Mouse (Mus musculus) forebrain, embryonic 11.5 days (tissue): Measurements from ENCODE around the gene Pi4k2a. TPM values are rescaled to one million over a fixed set of nuclear protein-coding genes. Genes with fewer than 3 reads are reported as not detected.

Experiments
- ATAC-seq: fragments of 200-750 bp; cut with Nextera tagmentation; replicated peaks from 2 replicates; pipeline ENCODE4 v1.8.0; 2017; ENCODE audit warnings: moderate TSS enrichment; ENCODE audit not compliant: low FRiP score
- DNase-seq: peaks from one replicate; pipeline ENCODE4 v3.0.0-alpha.2; 2017; ENCODE audit warnings: low spot score
- H3K27ac ChIP-seq: fragments of 300-500 bp; sonication (generic); 2 replicates; pipeline ENCODE4 v1.5.1; 2014; ENCODE audit warnings: low read depth, low read length
- H3K27me3 ChIP-seq: fragments of 300-500 bp; sonication (generic); 2 replicates; pipeline ENCODE4 v1.6.1; 2014; ENCODE audit warnings: mild to moderate bottlenecking, low read length, mixed read lengths; ENCODE audit not compliant: control insufficient read depth, insufficient read depth
- H3K36me3 ChIP-seq: fragments of 300-500 bp; sonication (generic); 2 replicates; pipeline ENCODE4 v1.6.1; 2014; ENCODE audit warnings: mild to moderate bottlenecking, low read length, moderate library complexity, mixed read lengths; ENCODE audit not compliant: control insufficient read depth, insufficient read depth
- H3K4me1 ChIP-seq: fragments of 300-500 bp; sonication (generic); replicated peaks from 2 replicates; pipeline ENCODE4 v1.6.1; 2014; ENCODE audit warnings: low read length, mixed read lengths; ENCODE audit not compliant: control insufficient read depth, insufficient read depth
- H3K4me2 ChIP-seq: fragments of 300-500 bp; sonication (generic); 2 replicates; pipeline ENCODE4 v1.6.1; 2014; ENCODE audit warnings: low read depth, mild to moderate bottlenecking, low read length, moderate library complexity, mixed read lengths; ENCODE audit not compliant: severe bottlenecking
- H3K4me3 ChIP-seq: fragments of 300-500 bp; sonication (generic); 2 replicates; pipeline ENCODE4 v1.5.1; 2014; ENCODE audit warnings: low read depth, low read length
- H3K9ac ChIP-seq: fragments of 300-500 bp; sonication (generic); 2 replicates; pipeline ENCODE4 v1.6.1; 2014; ENCODE audit warnings: low read length
- H3K9me3 ChIP-seq: fragments of 300-500 bp; sonication (generic); 2 replicates; pipeline ENCODE4 v1.6.1; 2016; ENCODE audit warnings: low read length, mixed read lengths; ENCODE audit not compliant: control insufficient read depth
- WGBS: fragments of 180-500 bp; shearing (Covaris S2); extraction: QIAGEN DNeasy Blood & Tissue Kit; methylation state at CpG from one replicate; pipeline ENCODE4 v1.1.7; 2014; 5-methylcytosine and 5-hydroxymethylcytosine counted together
- polyA plus RNA-seq: library from polyadenylated mRNA; unstranded; fragments of >200 nt; fragmentation: Nextera tagmentation; extraction: Ambion mirVana; gene quantifications from 2 replicates; pipeline ENCODE4 v1.2.1, GENCODE M21; 2014

Pi4k2a gene
- polyA plus RNA-seq, result 29.0 and 30.7 TPM in 2 replicates

- H3K27me3 ChIP-seq, result no peaks in the 10 kb centered on the region
- H3K9me3 ChIP-seq, result no peaks in the 10 kb centered on the region
- ATAC-seq (peak; percentile 97), DNase-seq (peak; percentile 99)
- peak within 1 kb of the TSS; percentile 94 for H3K4me2 ChIP-seq
- peak within 1 kb of the TSS; percentile 91 for H3K4me3 ChIP-seq
- H3K36me3 ChIP-seq, result no peaks in the 10 kb centered on the region; the same call in 1 of the 2 replicates
- H3K27ac ChIP-seq, result peak within 1 kb of the TSS; percentile 57
- H3K9ac ChIP-seq, result peak within 1 kb of the TSS; percentile 86
- under 1% methylated on average over 55 of the region's 55 CpGs for WGBS
- peaks cover 11% of the 10 kb centered on the region; the same call in 1 of the 2 replicates for H3K4me1 ChIP-seq
Measured at GRCm38 (mm10) chr19:42089748-42090595, at the start of gene Pi4k2a. TSS of gene Pi4k2a (plus strand) at chr19:42090470.

GRCm38 (mm10) chr19:42043988-42044387, 46.3 kb upstream of the Pi4k2a start:
- WGBS, result 94% methylated on average over 6 of the region's 6 CpGs
- Histone ChIP-seq H3K27ac (no peak overlapping the region), H3K4me1 (no peaks in the 10 kb centered on the region), H3K9me3 (no peaks in the 10 kb centered on the region), H3K27me3 (no peaks in the 10 kb centered on the region), H3K36me3 (no peaks in the 10 kb centered on the region), H3K9ac (no peak overlapping the region), H3K4me3 (no peak overlapping the region), H3K4me2 (no peak overlapping the region)
- DNase-seq (no peak), ATAC-seq (no peak)

- Histone ChIP-seq H3K4me1 (no peaks in the 10 kb centered on the region), H3K9ac (peak within 1 kb of the TSS; percentile 24; the same call in 1 of the 2 replicates), H3K27ac (no peak within 1 kb of the TSS), H3K4me3 (peak within 1 kb of the TSS; percentile 29), H3K9me3 (no peaks in the 10 kb centered on the region), H3K27me3 (no peaks in the 10 kb centered on the region), H3K4me2 (peak within 1 kb of the TSS; percentile 44), H3K36me3 (no peaks in the 10 kb centered on the region)
- ATAC-seq (peak; percentile 89), DNase-seq (peak; percentile 86)
- WGBS, result 28% methylated on average over 23 of the region's 23 CpGs
Measured at GRCm38 (mm10) chr19:42045269-42046102, 44.8 kb upstream of the Pi4k2a start, which contains the start of gene Hoga1. TSS of gene Hoga1 (plus strand) at chr19:42045610.

GRCm38 (mm10) chr19:42050251-42050650, 40.0 kb upstream of the Pi4k2a start:
- Histone ChIP-seq H3K9ac (no peak overlapping the region), H3K4me2 (no peak overlapping the region), H3K9me3 (no peaks in the 10 kb centered on the region), H3K27ac (no peak overlapping the region), H3K4me3 (no peak overlapping the region), H3K4me1 (no peaks in the 10 kb centered on the region), H3K36me3 (no peaks in the 10 kb centered on the region), H3K27me3 (no peaks in the 10 kb centered on the region)
- WGBS, result 82% methylated on average over 1 of the region's 1 CpGs
- no peak for ATAC-seq
- DNase-seq, result no peak

GRCm38 (mm10) chr19:42051351-42051750, 38.9 kb upstream of the Pi4k2a start:
- Histone ChIP-seq H3K4me2 (no peak overlapping the region), H3K9ac (no peak overlapping the region), H3K4me3 (no peak overlapping the region), H3K27ac (no peak overlapping the region), H3K4me1 (no peaks in the 10 kb centered on the region), H3K36me3 (no peaks in the 10 kb centered on the region), H3K9me3 (no peaks in the 10 kb centered on the region), H3K27me3 (no peaks in the 10 kb centered on the region)
- 89% methylated on average over 3 of the region's 3 CpGs for WGBS
- ATAC-seq (no peak), DNase-seq (no peak)

GRCm38 (mm10) chr19:42051948-42052347, 38.3 kb upstream of the Pi4k2a start, which contains the start of gene 4933411K16Rik:
TSS of gene 4933411K16Rik (plus strand) at chr19:42052248.
- H3K36me3 ChIP-seq, result no peaks in the 10 kb centered on the region
- no peak within 1 kb of the TSS for H3K9ac ChIP-seq
- no peak within 1 kb of the TSS for H3K4me3 ChIP-seq
- H3K27me3 ChIP-seq, result no peaks in the 10 kb centered on the region
- DNase-seq (no peak), ATAC-seq (no peak)
- no peak within 1 kb of the TSS for H3K4me2 ChIP-seq
- WGBS, result 72% methylated on average over 4 of the region's 4 CpGs
- no peaks in the 10 kb centered on the region for H3K9me3 ChIP-seq
- no peak within 1 kb of the TSS for H3K27ac ChIP-seq
- no peaks in the 10 kb centered on the region for H3K4me1 ChIP-seq

- H3K4me2 ChIP-seq, result no peak overlapping the region
- H3K4me1 ChIP-seq, result no peaks in the 10 kb centered on the region
- 85% methylated on average over 6 of the region's 6 CpGs for WGBS
- ATAC-seq (no peak), DNase-seq (no peak)
- no peaks in the 10 kb centered on the region for H3K9me3 ChIP-seq
- no peaks in the 10 kb centered on the region for H3K36me3 ChIP-seq
- no peak overlapping the region for H3K4me3 ChIP-seq
- H3K9ac ChIP-seq, result no peak overlapping the region
- no peak overlapping the region for H3K27ac ChIP-seq
- no peaks in the 10 kb centered on the region for H3K27me3 ChIP-seq
Measured at GRCm38 (mm10) chr19:42054255-42054654, 36.0 kb upstream of the Pi4k2a start.

GRCm38 (mm10) chr19:42055881-42056280, 34.4 kb upstream of the Pi4k2a start:
- ATAC-seq (no peak), DNase-seq (no peak)
- no peak overlapping the region for H3K4me2 ChIP-seq
- H3K36me3 ChIP-seq, result no peaks in the 10 kb centered on the region
- H3K4me3 ChIP-seq, result no peak overlapping the region
- H3K9me3 ChIP-seq, result no peaks in the 10 kb centered on the region
- no peaks in the 10 kb centered on the region for H3K27me3 ChIP-seq
- 90% methylated on average over 2 of the region's 2 CpGs for WGBS
- H3K27ac ChIP-seq, result no peak overlapping the region
- no peaks in the 10 kb centered on the region for H3K4me1 ChIP-seq
- H3K9ac ChIP-seq, result no peak overlapping the region
